Mouse (Mus musculus): ENCODE data around the gene Olfr1305. TPM values are rescaled to one million over a fixed set of nuclear protein-coding genes. Genes with fewer than 3 reads are reported as not detected.

The Olfr1305 gene
- not detected in 2 replicates for polyA plus RNA-seq (2012; rRNA removed)

DNA sequence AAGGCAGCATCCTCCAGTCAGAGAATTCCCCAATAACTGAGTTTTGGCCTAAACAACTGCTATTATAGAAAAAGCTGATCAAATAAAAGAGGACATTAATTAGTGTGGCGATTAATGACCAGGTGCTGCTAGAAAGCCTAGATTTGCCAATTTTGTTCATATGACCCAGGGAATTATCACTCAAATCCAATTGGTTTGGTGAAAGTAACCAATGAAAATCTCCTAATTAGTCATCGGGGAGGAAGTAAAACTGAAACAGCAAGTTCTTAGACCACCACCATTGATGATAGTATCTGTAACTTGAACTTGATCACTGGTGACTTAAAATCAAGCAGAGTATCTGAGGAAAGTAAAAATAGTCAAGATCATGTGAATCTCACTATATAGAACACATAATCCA is at the start of gene Olfr1305:
Gene Olfr1305, minus strand, starts transcription at position 101 of the 400 bp plus-strand sequence.
- H3K27me3 ChIP-seq (ENCODE audit: control insufficient read depth, insufficient read depth, low read length): no peaks in the 10 kb centered on the region
- WGBS: 93% methylated on average over 2 of the region's 2 CpGs
- H3K27ac ChIP-seq (ENCODE audit: insufficient read depth, low read length): no peak within 1 kb of the TSS
- H3K4me1 ChIP-seq (ENCODE audit: control insufficient read depth, insufficient read depth, insufficient read length): no peaks in the 10 kb centered on the region
- H3K36me3 ChIP-seq (ENCODE audit: control insufficient read depth, insufficient read depth, low read length): no peaks in the 10 kb centered on the region
- H3K4me3 ChIP-seq (ENCODE audit: extremely low read depth, insufficient read depth, insufficient read length): no peak within 1 kb of the TSS
- no peak for TF ChIP-seq POLR2A (IDR thresholded peaks at IDR 0.05; ENCODE audit: low read depth, low read length)
- TF ChIP-seq CTCF (IDR thresholded peaks at IDR 0.05; ENCODE audit: extremely low read depth, insufficient read depth, insufficient read length, insufficient replicate concordance): no peak
- DNase-seq (ENCODE audit: low read depth in 1 of 2, low spot score in 2 of 2): no peak

- whole genome bisulfite sequencing: 83% methylated on average over 1 of the region's 1 CpGs
- no peak for TF ChIP-seq POLR2A (IDR thresholded peaks at IDR 0.05; ENCODE audit: low read depth, low read length)
- TF ChIP-seq CTCF (IDR thresholded peaks at IDR 0.05; ENCODE audit: extremely low read depth, insufficient read depth, insufficient read length, insufficient replicate concordance): no peak
These were observed 39.2 kb upstream of the Olfr1305 start, which contains the start of gene Olfr1306 for GRCm38 (mm10) chr2:111916171-111916570. Olfr1306 (minus strand) TSS chr2:111916271.

GRCm38 (mm10) chr2:111820240-111820639 is 56.7 kb downstream of the Olfr1305 start, which contains the start of gene Olfr1303:
Olfr1303 (minus strand) TSS chr2:111820340.
- Histone ChIP-seq H3K4me3 (ENCODE audit: extremely low read depth, insufficient read depth, insufficient read length) (no peak within 1 kb of the TSS), H3K36me3 (ENCODE audit: control insufficient read depth, insufficient read depth, low read length) (no peaks in the 10 kb centered on the region), H3K27me3 (ENCODE audit: control insufficient read depth, insufficient read depth, low read length) (no peaks in the 10 kb centered on the region), H3K4me1 (ENCODE audit: control insufficient read depth, insufficient read depth, insufficient read length) (no peaks in the 10 kb centered on the region), H3K27ac (ENCODE audit: insufficient read depth, low read length) (no peak within 1 kb of the TSS)
- DNase-seq (ENCODE audit: low read depth in 1 of 2, low spot score in 2 of 2): no peak
- 84% methylated on average over 2 of the region's 2 CpGs for WGBS
- TF ChIP-seq CTCF (IDR thresholded peaks at IDR 0.05; ENCODE audit: extremely low read depth, insufficient read depth, insufficient read length, insufficient replicate concordance): no peak
- no peak for TF ChIP-seq POLR2A (IDR thresholded peaks at IDR 0.05; ENCODE audit: low read depth, low read length)

More at GRCm38 (mm10) chr2:111916171-111916570, 39.2 kb upstream of the Olfr1305 start, which contains the start of gene Olfr1306:
- no peaks in the 10 kb centered on the region for H3K36me3 ChIP-seq (ENCODE audit: control insufficient read depth, insufficient read depth, low read length)
- H3K27ac ChIP-seq (ENCODE audit: insufficient read depth, low read length): no peak within 1 kb of the TSS
- H3K4me1 ChIP-seq (ENCODE audit: control insufficient read depth, insufficient read depth, insufficient read length): no peaks in the 10 kb centered on the region
- no peak for DNase-seq (ENCODE audit: low read depth in 1 of 2, low spot score in 2 of 2)
- no peaks in the 10 kb centered on the region for H3K27me3 ChIP-seq (ENCODE audit: control insufficient read depth, insufficient read depth, low read length)
- no peak within 1 kb of the TSS for H3K4me3 ChIP-seq (ENCODE audit: extremely low read depth, insufficient read depth, insufficient read length)

Other genes starting within 250 kb of the Olfr1305 start
- not detected in 2 replicates for gene Olfr1298, start 227.9 kb downstream of the Olfr1305 start, polyA plus RNA-seq (2012; rRNA removed)
- gene Olfr1299, start 215.7 kb downstream of the Olfr1305 start, polyA plus RNA-seq (2012; rRNA removed): not detected in 2 replicates
- gene Olfr1301, start 126.1 kb downstream of the Olfr1305 start, polyA plus RNA-seq (2012; rRNA removed): not detected in 2 replicates
- not detected in 2 replicates for gene Olfr1302, start 99.7 kb downstream of the Olfr1305 start, polyA plus RNA-seq (2012; rRNA removed)
- not detected in 2 replicates for gene Olfr1303, start 56.8 kb downstream of the Olfr1305 start, polyA plus RNA-seq (2012; rRNA removed)
- gene Olfr1306, start 39.1 kb upstream of the Olfr1305 start, polyA plus RNA-seq (2012; rRNA removed): not detected in 2 replicates
- gene Olfr1307, start 72.3 kb upstream of the Olfr1305 start, polyA plus RNA-seq (2012; rRNA removed): not detected in 2 replicates
- not detected in 2 replicates for gene Olfr1308, start 87.8 kb upstream of the Olfr1305 start, polyA plus RNA-seq (2012; rRNA removed)
- gene Olfr1309, start 113.1 kb upstream of the Olfr1305 start, polyA plus RNA-seq (2012; rRNA removed): not detected in 2 replicates
- not detected in 2 replicates for gene Olfr1310, start 135.6 kb upstream of the Olfr1305 start, polyA plus RNA-seq (2012; rRNA removed)
- not detected in 2 replicates for gene Olfr1311, start 147.3 kb upstream of the Olfr1305 start, polyA plus RNA-seq (2012; rRNA removed)
- gene Olfr1312, start 173.1 kb upstream of the Olfr1305 start, polyA plus RNA-seq (2012; rRNA removed): not detected in 2 replicates
- not detected in 2 replicates for gene Olfr1313, start 200.7 kb upstream of the Olfr1305 start, polyA plus RNA-seq (2012; rRNA removed)
- not detected in 2 replicates for gene Olfr1314, start 219.6 kb upstream of the Olfr1305 start, polyA plus RNA-seq (2012; rRNA removed)
- gene Olfr1315-ps1, start 238.3 kb upstream of the Olfr1305 start, polyA plus RNA-seq (2012; rRNA removed): not detected in 2 replicates